Mouse (Mus musculus): ENCODE measurements at regions not wholly inside any gene's neighbourhood (a gene's known extent, or its start where the extent isn't known, plus 50 kb on each side); places are given as distances from the start of the nearest gene placed in this dataset.

DNA sequence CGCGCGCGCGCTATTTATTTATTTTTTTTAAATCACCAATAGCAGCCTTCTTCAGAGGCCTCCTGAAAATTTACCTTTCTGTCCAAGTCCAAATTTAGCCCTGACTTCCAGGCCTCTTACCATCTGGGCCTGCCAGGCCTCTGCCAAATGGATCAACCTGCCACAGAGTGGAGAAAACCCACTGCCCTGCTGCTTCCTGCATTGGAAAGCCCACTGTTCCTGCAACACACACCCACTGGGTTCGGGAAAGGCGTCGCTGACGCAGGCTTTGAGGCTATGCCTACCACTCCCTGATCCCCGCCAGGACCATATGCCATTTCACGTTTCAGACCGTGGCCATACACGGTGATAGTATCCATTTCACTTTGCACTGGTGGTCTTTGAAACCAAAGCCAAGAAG is 53.4 kb upstream of the Klf13 start:
- H3K36me3 ChIP-seq (ENCODE audit: control insufficient read depth, insufficient read depth, low read length), result no peaks in the 10 kb centered on the region
- 94% methylated on average over 13 of the region's 13 CpGs for WGBS
- DNase-seq (ENCODE audit: low spot score), result no peak

DNA sequence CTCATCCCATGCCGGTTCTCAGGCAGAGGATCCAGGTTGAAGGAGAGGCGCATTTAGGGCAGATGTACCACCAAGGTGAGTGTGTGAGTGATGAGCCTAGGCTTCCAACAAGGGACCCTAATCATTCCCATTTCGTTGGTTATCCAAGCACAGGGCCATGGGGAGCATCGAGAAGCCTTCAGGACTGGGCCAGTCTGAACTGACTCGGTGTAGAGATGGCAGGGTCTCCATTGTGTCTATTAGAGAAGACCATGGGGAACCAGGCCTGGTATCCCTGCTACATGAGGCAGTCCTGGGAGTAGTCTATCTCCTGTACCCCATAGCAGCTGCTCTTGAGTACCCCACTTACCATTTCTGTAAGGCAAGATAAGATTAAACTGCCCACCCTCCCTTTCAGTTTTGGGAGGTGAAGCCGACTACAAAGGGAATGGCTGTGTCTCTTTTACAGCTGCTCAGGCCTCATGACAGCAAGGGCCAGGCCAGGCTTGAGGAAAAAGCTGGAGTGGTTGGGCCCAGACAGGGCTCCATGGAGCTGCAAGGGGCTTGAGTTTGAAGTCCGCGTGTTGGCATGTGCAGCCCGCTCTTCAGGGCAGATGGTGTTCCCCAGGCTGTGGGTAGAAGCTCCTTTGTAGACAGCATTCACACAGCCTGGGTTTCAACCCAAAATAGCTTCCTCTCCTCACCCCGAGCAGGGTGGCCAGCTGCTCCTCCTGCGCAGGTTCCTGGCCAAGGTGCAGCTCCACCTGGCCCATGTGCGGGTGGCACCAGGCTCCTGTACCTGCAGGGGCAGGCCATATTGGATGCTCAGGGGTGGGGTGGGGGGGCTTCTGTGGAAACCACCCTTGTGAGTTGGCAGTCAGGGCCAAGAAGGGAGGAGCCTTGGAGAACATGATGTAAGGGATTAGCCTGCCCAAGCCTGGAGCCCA is 52.6 kb upstream of the Klf13 start:
- no peaks in the 10 kb centered on the region for H3K27me3 ChIP-seq (replicated peaks; ENCODE audit: control insufficient read depth, insufficient read depth, low read length)
- H3K9me3 ChIP-seq (ENCODE audit: control insufficient read depth, low read length), result no peaks in the 10 kb centered on the region
- no peaks in the 10 kb centered on the region; the same call in 1 of the 2 replicates for H3K4me1 ChIP-seq (replicated peaks; ENCODE audit: control insufficient read depth, insufficient read depth, low read length)
- DNase-seq (ENCODE audit: low spot score) (no peak), ATAC-seq (replicated peaks; ENCODE audit: low FRiP score, low TSS enrichment, low read depth) (no peak)
- H3K4me2 ChIP-seq (ENCODE audit: low read length), result no peak overlapping the region
- H3K36me3 ChIP-seq (ENCODE audit: control insufficient read depth, insufficient read depth, low read length), result no peaks in the 10 kb centered on the region
- H3K4me3 ChIP-seq (ENCODE audit: low read depth, low read length), result no peak overlapping the region
- H3K27ac ChIP-seq (ENCODE audit: low read depth), result no peak overlapping the region
- 83% methylated on average over 12 of the region's 12 CpGs for WGBS
- no peak overlapping the region for H3K9ac ChIP-seq (ENCODE audit: low read length)

More for the DNA sequence above, 53.4 kb upstream of the Klf13 start:
- no peaks in the 10 kb centered on the region for H3K27me3 ChIP-seq (replicated peaks; ENCODE audit: control insufficient read depth, insufficient read depth, low read length)
- no peak overlapping the region for H3K9ac ChIP-seq (ENCODE audit: low read length)
- H3K4me3 ChIP-seq (ENCODE audit: low read depth, low read length), result no peak overlapping the region
- H3K27ac ChIP-seq (ENCODE audit: low read depth), result no peak overlapping the region
- no peaks in the 10 kb centered on the region for H3K4me1 ChIP-seq (replicated peaks; ENCODE audit: control insufficient read depth, insufficient read depth, low read length)
- no peak for ATAC-seq (replicated peaks; ENCODE audit: low FRiP score, low TSS enrichment, low read depth)
- no peaks in the 10 kb centered on the region for H3K9me3 ChIP-seq (ENCODE audit: control insufficient read depth, low read length)
- no peak overlapping the region for H3K4me2 ChIP-seq (ENCODE audit: low read length)

DNA sequence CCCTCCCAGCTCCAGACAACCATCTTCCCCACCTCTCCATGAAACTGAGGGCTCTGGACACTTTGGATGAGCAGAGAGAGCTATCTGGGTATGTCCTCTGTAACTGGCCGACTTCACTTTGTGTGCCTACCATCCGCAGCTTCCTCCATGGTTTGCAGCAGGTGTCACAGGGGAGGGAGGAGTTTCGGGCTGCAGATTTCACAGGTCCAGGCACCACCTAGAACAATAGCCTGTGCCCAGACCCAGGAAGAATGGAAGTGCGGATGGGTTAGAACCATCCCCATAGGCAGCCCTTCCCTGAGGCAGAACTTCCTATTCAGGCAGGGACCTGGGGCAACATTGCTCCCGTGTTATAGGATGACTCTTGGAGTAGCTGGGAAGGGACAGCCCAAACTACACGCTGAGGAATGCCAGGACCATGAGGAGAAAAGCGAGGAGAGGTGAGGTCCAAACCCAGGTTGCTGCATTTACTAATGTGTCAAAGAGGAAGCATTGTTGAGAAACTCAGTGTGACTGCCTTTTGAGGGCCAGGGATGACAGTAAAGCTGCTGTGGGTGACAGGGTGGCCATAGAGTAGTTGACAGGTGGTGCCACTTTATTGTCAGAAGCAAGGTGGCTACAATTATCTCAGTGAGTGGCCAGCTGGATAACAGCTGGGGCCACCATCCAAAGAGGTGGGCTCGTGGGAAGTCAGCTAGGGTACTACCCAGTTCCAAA is 51.8 kb upstream of the Klf13 start:
- no peak overlapping the region for H3K9ac ChIP-seq (ENCODE audit: low read length)
- H3K36me3 ChIP-seq (ENCODE audit: control insufficient read depth, insufficient read depth, low read length), result no peaks in the 10 kb centered on the region
- H3K4me3 ChIP-seq (ENCODE audit: low read depth, low read length), result no peak overlapping the region
- DNase-seq (ENCODE audit: low spot score), result no peak
- no peaks in the 10 kb centered on the region for H3K27me3 ChIP-seq (replicated peaks; ENCODE audit: control insufficient read depth, insufficient read depth, low read length)
- no peaks in the 10 kb centered on the region; the same call in 1 of the 2 replicates for H3K4me1 ChIP-seq (replicated peaks; ENCODE audit: control insufficient read depth, insufficient read depth, low read length)
- no peak for ATAC-seq (replicated peaks; ENCODE audit: low FRiP score, low TSS enrichment, low read depth)
- WGBS, result 76% methylated on average over 8 of the region's 8 CpGs
- H3K4me2 ChIP-seq (ENCODE audit: low read length), result no peak overlapping the region
- H3K9me3 ChIP-seq (ENCODE audit: control insufficient read depth, low read length), result no peaks in the 10 kb centered on the region
- no peak overlapping the region for H3K27ac ChIP-seq (ENCODE audit: low read depth)

DNA sequence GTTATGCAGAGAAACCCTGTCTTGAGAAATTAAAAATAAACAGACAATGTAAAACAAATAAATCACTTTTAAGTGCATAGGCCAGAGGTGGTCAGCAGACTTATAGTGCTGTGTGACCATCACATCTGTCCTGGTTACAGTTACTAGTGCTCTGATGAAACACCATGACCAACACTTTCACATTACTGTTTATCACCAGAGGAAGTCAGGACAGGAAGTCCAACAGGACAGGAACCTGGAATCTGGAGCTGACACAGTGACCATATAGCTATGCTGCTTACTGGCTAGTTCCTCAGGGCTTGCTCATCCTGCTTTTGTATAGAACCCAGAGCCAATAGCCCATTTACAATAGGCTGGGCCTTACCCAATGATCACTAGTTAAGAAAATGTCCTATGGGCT is 51.0 kb upstream of the Klf13 start:
- no peaks in the 10 kb centered on the region; the same call in 1 of the 2 replicates for H3K4me1 ChIP-seq (replicated peaks; ENCODE audit: control insufficient read depth, insufficient read depth, low read length)
- no peaks in the 10 kb centered on the region for H3K27me3 ChIP-seq (replicated peaks; ENCODE audit: control insufficient read depth, insufficient read depth, low read length)
- H3K36me3 ChIP-seq (ENCODE audit: control insufficient read depth, insufficient read depth, low read length), result no peaks in the 10 kb centered on the region
- H3K4me3 ChIP-seq (ENCODE audit: low read depth, low read length), result no peak overlapping the region
- DNase-seq (ENCODE audit: low spot score), result no peak
- no peak overlapping the region for H3K4me2 ChIP-seq (ENCODE audit: low read length)
- no peak overlapping the region for H3K9ac ChIP-seq (ENCODE audit: low read length)
- H3K27ac ChIP-seq (ENCODE audit: low read depth), result no peak overlapping the region
- no peak for ATAC-seq (replicated peaks; ENCODE audit: low FRiP score, low TSS enrichment, low read depth)
- no peaks in the 10 kb centered on the region for H3K9me3 ChIP-seq (ENCODE audit: control insufficient read depth, low read length)
